Comparison of ENCODE assay signal across 8 mouse cellular contexts in genomic region chr7:19577877-19578414, GRCm38 (mm10). TPM values are rescaled to one million over a fixed set of nuclear protein-coding genes. Genes with fewer than 3 reads are reported as not detected.
DNase-seq lines count a peak whose midpoint lies in the region; ATAC-seq lines count a peak whose summit lies in the region.

No protein-coding gene starts in this region.

- no peak for ATAC-seq in heart, embryonic 11.5 days (replicated peaks; ENCODE audit: insufficient number of reproducible peaks, low FRiP score, low TSS enrichment)
- ATAC-seq in hindbrain, embryonic 14.5 days (ENCODE audit: low FRiP score): no peak
- ATAC-seq in frontal cortex, adult (ENCODE audit: low TSS enrichment): no peak

- WGBS in heart, embryonic 11.5 days (ENCODE audit: insufficient replicate concordance): 12% methylated on average over 10 of the region's 10 CpGs
- 27% methylated on average over 10 of the region's 10 CpGs for WGBS in hindbrain, embryonic 14.5 days

- H3K4me3 ChIP-seq in heart, embryonic 11.5 days (ENCODE audit: low read depth, low read length): peak overlapping the region; percentile 43
- peak overlapping the region; percentile 20 for H3K4me3 ChIP-seq in hindbrain, embryonic 14.5 days (replicated peaks; ENCODE audit: low read length)

- DNase-seq in heart, postnatal 14 days: no peak
- peak; percentile 35 to 52 for DNase-seq in cerebellum, postnatal 36 days
- no peak for DNase-seq in hindbrain, embryonic 14.5 days (ENCODE audit: low spot score)
- peak; percentile 70 for DNase-seq in lung, postnatal 25 days (ENCODE audit: low spot score)
- DNase-seq in spleen, postnatal 4 days (ENCODE audit: low spot score in 2 of 2): peak; percentile 60 to 75
- DNase-seq in thymus, postnatal 0 days (ENCODE audit: low spot score): no peak

- H3K9me3 ChIP-seq in heart, embryonic 11.5 days (replicated peaks; ENCODE audit: control insufficient read depth, low read length): no peaks in the 10 kb centered on the region
- H3K9me3 ChIP-seq in hindbrain, embryonic 14.5 days (ENCODE audit: control insufficient read depth, low read length): no peaks in the 10 kb centered on the region

- peak overlapping the region; percentile 78 for H3K4me2 ChIP-seq in heart, embryonic 11.5 days
- H3K4me2 ChIP-seq in hindbrain, embryonic 14.5 days (replicated peaks): peak overlapping the region; percentile 45

- no peak overlapping the region for H3K27ac ChIP-seq in heart, embryonic 11.5 days (ENCODE audit: low read depth, low read length)
- H3K27ac ChIP-seq in hindbrain, embryonic 14.5 days: no peak overlapping the region

- peaks cover 39% of the 10 kb centered on the region for H3K27me3 ChIP-seq in heart, embryonic 11.5 days (ENCODE audit: control insufficient read depth, insufficient read depth, low read length)
- H3K27me3 ChIP-seq in hindbrain, embryonic 14.5 days (ENCODE audit: control insufficient read depth, insufficient read depth, low read length): peaks cover 50% of the 10 kb centered on the region

- intact Hi-C loops in heart, postnatal 14 days (cut with DNase I): loop anchor here (2.0 kb wide), 1 partner anchor 71 kb away; no protein-coding TSS in a partner anchor

- H3K9ac ChIP-seq in heart, embryonic 11.5 days (ENCODE audit: low read depth, low read length): peak overlapping the region; percentile 39; the same call in 1 of the 2 replicates
- peak overlapping the region; percentile 18; the same call in 1 of the 2 replicates for H3K9ac ChIP-seq in hindbrain, embryonic 14.5 days

- H3K36me3 ChIP-seq in heart, embryonic 11.5 days (ENCODE audit: control insufficient read depth, insufficient read depth, low read length): peaks cover 8% of the 10 kb centered on the region
- H3K36me3 ChIP-seq in hindbrain, embryonic 14.5 days (replicated peaks; ENCODE audit: control insufficient read depth, insufficient read depth): peaks cover 32% of the 10 kb centered on the region

- H3K4me1 ChIP-seq in heart, embryonic 11.5 days (ENCODE audit: control insufficient read depth, insufficient read depth, low read length): peaks cover 11% of the 10 kb centered on the region; the same call in 1 of the 2 replicates
- peaks cover 8% of the 10 kb centered on the region for H3K4me1 ChIP-seq in hindbrain, embryonic 14.5 days (replicated peaks; ENCODE audit: control insufficient read depth, insufficient read depth, low read length)

RNA-seq across cellular contexts. Expression of gene Gemin7, which starts 0.6 kb away (rescaled TPM):
- polyA plus RNA-seq in heart, embryonic 11.5 days (2014; fragmentation: Nextera tagmentation; extraction: Ambion mirVana): 141 and 157 TPM in 2 replicates
- 10 to 100 TPM; 45.6 to 49.8 TPM for total RNA-seq in heart, postnatal 14 days (2021)
- polyA plus RNA-seq in hindbrain, embryonic 14.5 days (2014; fragmentation: Nextera tagmentation; extraction: Ambion mirVana): 141 and 157 TPM in 2 replicates
- 133 and 134 TPM in 2 replicates for polyA plus RNA-seq in thymus, postnatal 0 days (2015; fragmentation: Nextera tagmentation; extraction: Ambion mirVana)

RNA-seq across cellular contexts. Expression of gene Zfp296, which starts 0.9 kb away (rescaled TPM):
- polyA plus RNA-seq in heart, embryonic 11.5 days (2014; fragmentation: Nextera tagmentation; extraction: Ambion mirVana): 0.30 TPM in 1 of 2 replicates, not detected in the other
- total RNA-seq in heart, postnatal 14 days (2021): under 1 TPM; 0.20 to 0.36 TPM
- polyA plus RNA-seq in hindbrain, embryonic 14.5 days (2014; fragmentation: Nextera tagmentation; extraction: Ambion mirVana): 0.13 and 0.16 TPM in 2 replicates
- 1.5 and 2.0 TPM in 2 replicates for polyA plus RNA-seq in thymus, postnatal 0 days (2015; fragmentation: Nextera tagmentation; extraction: Ambion mirVana)

RNA-seq across cellular contexts. Expression of gene Ppp1r37, which starts 15.1 kb away (rescaled TPM):
- polyA plus RNA-seq in heart, embryonic 11.5 days (2014; fragmentation: Nextera tagmentation; extraction: Ambion mirVana): 2.3 and 5.2 TPM in 2 replicates
- total RNA-seq in heart, postnatal 14 days (2021): 10 to 100 TPM; 41.3 to 41.5 TPM
- 12.7 and 12.9 TPM in 2 replicates for polyA plus RNA-seq in hindbrain, embryonic 14.5 days (2014; fragmentation: Nextera tagmentation; extraction: Ambion mirVana)
- polyA plus RNA-seq in thymus, postnatal 0 days (2015; fragmentation: Nextera tagmentation; extraction: Ambion mirVana): 11.7 and 15.6 TPM in 2 replicates

RNA-seq across cellular contexts. Expression of gene Clasrp, which starts 26.3 kb away (rescaled TPM):
- 33.2 and 34.3 TPM in 2 replicates for polyA plus RNA-seq in heart, embryonic 11.5 days (2014; fragmentation: Nextera tagmentation; extraction: Ambion mirVana)
- total RNA-seq in heart, postnatal 14 days (2021): 10 to 100 TPM; 21.5 to 22.6 TPM
- polyA plus RNA-seq in hindbrain, embryonic 14.5 days (2014; fragmentation: Nextera tagmentation; extraction: Ambion mirVana): 41.6 and 47.6 TPM in 2 replicates
- polyA plus RNA-seq in thymus, postnatal 0 days (2015; fragmentation: Nextera tagmentation; extraction: Ambion mirVana): 35.2 and 41.3 TPM in 2 replicates

RNA-seq across cellular contexts. Expression of gene Relb, which starts 51.3 kb away (rescaled TPM):
- polyA plus RNA-seq in heart, embryonic 11.5 days (2014; fragmentation: Nextera tagmentation; extraction: Ambion mirVana): 3.3 and 3.7 TPM in 2 replicates
- total RNA-seq in heart, postnatal 14 days (2021): 1 to 10 TPM; 6.3 to 9.6 TPM
- polyA plus RNA-seq in hindbrain, embryonic 14.5 days (2014; fragmentation: Nextera tagmentation; extraction: Ambion mirVana): 5.4 and 7.9 TPM in 2 replicates
- 37.2 and 38.0 TPM in 2 replicates for polyA plus RNA-seq in thymus, postnatal 0 days (2015; fragmentation: Nextera tagmentation; extraction: Ambion mirVana)

Comparison
In these comparisons a context has a peak if more than half of its experiments do, and no peak if none do; other contexts are left out.
1. DNase-seq: peak in cerebellum, postnatal 36 days (2 of 2), lung, postnatal 25 days (single experiment) and spleen, postnatal 4 days (2 of 2); none in heart, postnatal 14 days (0 of 2), hindbrain, embryonic 14.5 days (single experiment) and thymus, postnatal 0 days (single experiment).